Mouse (Mus musculus) left cerebral cortex, postnatal 25 days (tissue): Measurements from ENCODE around the gene AW822073. TPM values are rescaled to one million over a fixed set of nuclear protein-coding genes. Genes with fewer than 3 reads are reported as not detected.
A peak's percentile ranks its signal among the peaks of the same experiment; 100 is the strongest.
"Not testable (repeated sequence)": the region's sequence is repeated elsewhere in the genome, so short reads cannot be mapped to it uniquely, and the experiment has no call there.

Experiments
- DNase-seq, 2 experiments: peaks; one replicate each; pipeline ENCODE4 v3.0.0; 2022; ENCODE audit warnings: low spot score in 2 of 2, mixed read lengths in 1 of 2
- intact Hi-C: fragments of 180-260 bp; cut with DNase I; formaldehyde crosslinking; loops from one replicate; pipeline ENCODE4 v1.15.1; 2025
- total RNA-seq, 2 experiments: library from RNA; stranded (reverse); gene quantifications; 2 replicates each; pipeline ENCODE4 v1.2.3; 2021

Gene AW822073
- not detected for total RNA-seq

DNA sequence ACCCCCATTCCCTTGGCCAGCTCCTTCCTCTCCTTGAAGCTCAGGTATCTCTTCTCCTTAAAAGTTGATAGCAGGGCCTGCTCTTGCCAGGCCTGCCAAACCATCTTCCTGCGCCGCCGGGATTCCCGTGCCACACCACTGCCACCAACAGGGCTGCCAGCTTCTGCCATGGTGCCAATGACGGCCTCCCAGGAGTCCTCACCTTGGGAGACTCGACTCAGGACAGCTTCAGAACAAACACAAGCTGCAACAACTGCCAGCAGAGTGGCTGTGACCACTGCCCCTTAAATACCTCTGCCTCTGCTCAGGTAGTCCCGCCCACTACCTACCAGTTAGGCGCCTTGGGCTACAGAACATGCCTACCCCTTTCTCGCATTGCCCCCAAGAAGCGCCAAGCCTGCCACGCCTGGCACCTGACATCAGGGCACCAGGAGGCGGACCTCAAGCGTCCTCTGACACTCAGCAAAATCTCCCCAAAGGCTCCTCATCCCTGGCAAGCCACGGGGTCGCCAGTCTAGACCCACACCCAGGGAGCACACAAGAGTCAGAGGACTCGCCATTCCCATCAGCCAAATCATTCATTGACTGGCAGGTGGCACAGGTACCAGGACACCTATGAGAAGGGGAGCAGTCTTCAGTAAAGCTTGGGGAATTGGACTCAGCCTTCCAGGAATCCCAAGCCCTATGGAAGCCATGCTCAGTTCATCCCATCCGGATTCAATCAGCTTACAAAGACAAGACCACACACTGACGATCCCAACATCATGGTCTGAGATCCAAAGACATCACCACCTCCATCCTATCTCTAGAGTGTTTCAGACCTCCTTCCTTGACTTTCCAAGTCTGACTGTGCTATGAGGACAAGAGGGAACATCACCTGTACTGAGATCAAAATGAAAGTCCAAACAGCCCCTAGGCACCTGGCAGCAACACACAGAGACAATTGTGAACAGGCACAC lies at the start of gene AW822073:
TSS of gene AW822073 (minus strand) at position 104 of the 959 bp plus-strand sequence.
- intact Hi-C loops, DNase-seq: not testable (repeated sequence)

GRCm38 (mm10) chr10:58258466-58258865 lies 33.7 kb upstream of the AW822073 start:
- DNase-seq, result no peak
- intact Hi-C loops, result loop anchor here (10.0 kb wide), 1 partner anchor 514 kb away; no protein-coding TSS in a partner anchor

DNA sequence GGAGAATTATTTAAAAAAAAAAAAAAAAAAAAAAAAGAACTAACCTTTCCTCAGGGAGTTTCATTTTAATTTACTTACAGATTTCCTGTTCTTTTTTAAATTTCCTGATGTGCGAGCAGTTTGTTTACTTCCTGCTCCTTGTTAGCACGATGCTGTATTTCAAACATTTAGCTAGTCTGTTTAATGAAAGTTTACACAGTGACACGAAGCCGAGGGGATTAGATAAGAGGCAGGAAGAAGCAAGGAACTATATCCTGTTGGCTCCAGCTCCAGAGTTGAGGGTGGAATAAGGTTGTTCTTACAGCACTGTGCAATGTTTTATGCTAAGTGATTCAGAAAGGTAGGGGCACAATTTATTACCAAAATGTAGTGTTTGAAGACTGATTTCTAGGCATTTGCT lies 31.2 kb upstream of the AW822073 start:
- DNase-seq, result no peak
- intact Hi-C loops, result loop anchor here (10.0 kb wide), 1 partner anchor 511 kb away; no protein-coding TSS in a partner anchor

- intact Hi-C loops, result loop anchor here (10.0 kb wide), 1 partner anchor 511 kb away; no protein-coding TSS in a partner anchor
- peak; percentile 92 to 95 for DNase-seq
Measured at GRCm38 (mm10) chr10:58255213-58255892, 30.6 kb upstream of the AW822073 start, which contains the start of gene Gcc2. TSS of gene Gcc2 (plus strand) at chr10:58255497.

GRCm38 (mm10) chr10:58254635-58255175 lies 30.0 kb upstream of the AW822073 start:
- intact Hi-C loops, result loop anchor here (10.0 kb wide), 1 partner anchor 510 kb away; no protein-coding TSS in a partner anchor
- DNase-seq, result no peak

- DNase-seq, result no peak
- intact Hi-C loops, result no loop called here
Measured at GRCm38 (mm10) chr10:58249535-58249934, 24.8 kb upstream of the AW822073 start.

GRCm38 (mm10) chr10:58238984-58239740 lies 14.4 kb upstream of the AW822073 start:
- peak in 1 of 2 experiments; percentile 50 for DNase-seq
- intact Hi-C loops, result not testable (repeated sequence)

- intact Hi-C loops, result no loop called here
- no peak for DNase-seq
Measured at GRCm38 (mm10) chr10:58236613-58237012, 11.9 kb upstream of the AW822073 start, which contains the start of gene Gm4981. TSS of gene Gm4981 (minus strand) at chr10:58236701.

GRCm38 (mm10) chr10:58234985-58235384 lies 10.3 kb upstream of the AW822073 start:
- intact Hi-C loops, result loop anchor here (5.0 kb wide), 1 partner anchor 793 kb away; no protein-coding TSS in a partner anchor
- not testable (repeated sequence) for DNase-seq

- intact Hi-C loops, result loop anchor here (5.0 kb wide), 1 partner anchor 791 kb away; no protein-coding TSS in a partner anchor
- not testable (repeated sequence) for DNase-seq
Measured at GRCm38 (mm10) chr10:58233740-58234121, 9.0 kb upstream of the AW822073 start.

DNA sequence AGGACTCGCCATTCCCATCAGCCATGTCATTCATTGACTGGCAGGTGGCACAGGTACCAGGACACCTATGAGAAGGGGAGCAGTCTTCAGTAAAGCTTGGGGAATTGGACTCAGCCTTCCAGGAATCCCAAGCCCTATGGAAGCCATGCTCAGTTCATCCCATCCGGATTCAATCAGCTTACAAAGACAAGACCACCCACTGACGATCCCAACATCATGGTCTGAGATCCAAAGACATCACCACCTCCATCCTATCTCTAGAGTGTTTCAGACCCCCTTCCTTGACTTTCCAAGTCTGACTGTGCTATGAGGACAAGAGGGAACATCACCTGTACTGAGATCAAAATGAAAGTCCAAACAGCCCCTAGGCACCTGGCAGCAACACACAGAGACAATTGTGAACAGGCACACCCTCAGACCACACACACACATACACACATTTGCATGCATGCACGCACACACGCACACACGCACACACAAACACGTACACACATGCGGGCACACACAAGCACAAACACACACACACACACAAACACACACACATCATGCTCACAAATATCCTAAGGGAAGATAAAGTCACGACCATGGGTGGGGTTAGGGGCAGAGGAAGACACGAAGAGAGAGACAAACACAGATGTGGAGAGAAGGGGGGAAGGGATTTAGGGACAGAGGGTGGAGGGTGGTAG lies 8.5 kb upstream of the AW822073 start:
- not testable (repeated sequence) for DNase-seq
- intact Hi-C loops, result loop anchor here (5.0 kb wide), 1 partner anchor 791 kb away; no protein-coding TSS in a partner anchor

DNA sequence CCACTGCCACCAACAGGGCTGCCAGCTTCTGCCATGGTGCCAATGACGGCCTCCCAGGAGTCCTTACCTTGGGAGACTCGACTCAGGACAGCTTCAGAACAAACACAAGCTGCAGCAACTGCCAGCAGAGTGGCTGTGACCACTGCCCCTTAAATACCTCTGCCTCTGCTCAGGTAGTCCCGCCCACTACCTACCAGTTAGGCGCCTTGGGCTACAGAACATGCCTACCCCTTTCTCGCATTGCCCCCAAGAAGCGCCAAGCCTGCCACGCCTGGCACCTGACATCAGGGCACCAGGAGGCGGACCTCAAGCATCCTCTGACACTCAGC lies 7.9 kb upstream of the AW822073 start, which contains the start of gene Duxf3:
TSS of gene Duxf3 (minus strand) at position 35 of the 329 bp plus-strand sequence.
- DNase-seq, result not testable (repeated sequence)
- intact Hi-C loops, result loop anchor here (5.0 kb wide), 1 partner anchor 790 kb away; no protein-coding TSS in a partner anchor

DNA sequence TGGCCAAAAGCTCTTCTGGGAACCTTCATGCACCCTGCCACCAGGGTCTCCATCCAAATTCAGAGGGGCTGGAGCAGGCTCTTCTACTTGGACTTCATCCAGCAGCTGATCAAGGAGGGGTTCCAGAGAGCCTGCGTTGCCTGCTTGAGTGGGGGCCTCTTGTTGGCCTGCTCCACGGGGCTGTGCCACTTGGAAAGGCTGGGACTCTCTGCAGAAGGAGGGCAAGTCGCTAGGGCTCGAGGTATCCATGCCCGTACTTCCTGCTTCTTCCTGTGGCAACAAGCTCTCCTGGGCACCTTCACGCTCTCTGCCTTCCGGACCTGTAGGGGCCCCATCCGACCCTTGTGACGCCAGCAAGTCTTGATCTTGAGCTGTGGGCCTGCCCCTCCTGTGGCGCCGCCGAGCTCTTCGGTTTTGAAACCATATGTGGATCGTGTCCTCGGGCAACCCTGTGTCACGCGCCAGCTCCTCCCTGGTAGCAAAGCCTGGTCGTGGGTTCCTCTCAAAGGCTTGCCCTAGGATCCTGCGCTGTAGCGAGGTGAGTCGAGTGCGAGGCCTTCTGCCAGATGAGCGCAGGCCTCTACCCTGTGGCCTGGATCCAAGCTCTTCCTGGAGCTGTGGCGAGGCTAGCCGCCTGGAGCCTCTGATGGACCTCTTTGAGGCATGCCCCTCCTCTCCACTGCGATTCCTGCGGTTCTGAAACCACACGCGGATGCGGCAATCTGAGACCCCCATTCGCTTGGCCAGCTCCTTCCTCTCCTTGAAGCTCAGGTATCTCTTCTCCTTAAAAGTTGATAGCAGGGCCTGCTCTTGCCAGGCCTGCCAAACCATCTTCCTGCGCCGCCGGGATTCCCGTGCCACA lies 7.3 kb upstream of the AW822073 start:
- peak; percentile 65 for DNase-seq
- intact Hi-C loops, result loop anchor here (5.0 kb wide), 1 partner anchor 790 kb away; no protein-coding TSS in a partner anchor

DNA sequence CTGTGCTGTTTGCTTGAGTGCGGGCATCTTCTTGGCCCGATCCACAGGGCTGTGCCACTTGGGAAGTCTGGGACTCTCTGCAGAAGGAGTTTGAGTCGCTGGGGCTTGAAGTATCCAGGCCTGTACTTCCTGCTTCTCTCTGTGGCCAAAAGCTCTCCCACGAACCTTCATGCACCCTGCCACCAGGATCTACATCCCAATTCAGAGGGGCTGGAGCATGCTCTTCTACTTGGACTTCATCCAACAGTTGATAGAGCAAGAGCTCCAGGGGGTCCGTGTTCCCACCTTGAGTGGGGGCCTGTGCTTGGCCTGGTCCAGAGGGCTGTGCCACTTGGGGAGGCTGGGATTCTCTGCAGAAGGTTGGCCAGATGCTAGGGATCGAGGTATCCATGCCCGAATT lies 6.4 kb upstream of the AW822073 start:
- DNase-seq, result peak in 1 of 2 experiments; percentile 60
- intact Hi-C loops, result loop anchor here (5.0 kb wide), 1 partner anchor 789 kb away; no protein-coding TSS in a partner anchor

- intact Hi-C loops, result loop anchor here (5.0 kb wide), 1 partner anchor 788 kb away; no protein-coding TSS in a partner anchor
- DNase-seq, result not testable (repeated sequence)
Measured at GRCm38 (mm10) chr10:58230021-58230420, 5.3 kb upstream of the AW822073 start.

- not testable (repeated sequence) for DNase-seq
Measured at GRCm38 (mm10) chr10:58227798-58228197, 3.1 kb upstream of the AW822073 start.

DNA sequence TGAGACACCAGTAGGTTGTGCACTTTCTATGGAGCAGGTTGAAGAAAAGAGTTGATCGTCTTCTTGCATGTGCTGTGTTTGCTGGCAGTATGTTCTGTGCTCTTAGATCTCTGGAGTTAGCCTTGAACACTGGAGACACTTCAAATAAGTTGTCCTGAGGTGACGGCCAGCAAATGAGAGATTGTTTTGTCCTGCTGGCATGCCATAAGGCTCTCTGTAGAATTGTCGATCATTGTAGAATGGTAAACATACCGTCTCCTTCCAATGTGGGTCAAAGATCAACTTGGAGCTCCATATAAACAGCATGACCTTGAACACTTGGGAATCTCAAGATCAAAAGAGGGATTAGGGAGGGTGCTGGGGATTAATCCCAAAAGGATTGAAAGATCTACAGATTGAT lies 1.6 kb upstream of the AW822073 start:
- intact Hi-C loops, result not testable (repeated sequence)

More at GRCm38 (mm10) chr10:58227798-58228197, 3.1 kb upstream of the AW822073 start:
- intact Hi-C loops, result not testable (repeated sequence)

More for the DNA sequence above, 1.6 kb upstream of the AW822073 start:
- not testable (repeated sequence) for DNase-seq
